Mouse (Mus musculus): Measurements from ENCODE around the gene Krba1. TPM values are rescaled to one million over a fixed set of nuclear protein-coding genes. Genes with fewer than 3 reads are reported as not detected.

Krba1 gene
- 4.4 and 13.5 TPM in 2 replicates for polyA plus RNA-seq (2012; rRNA removed)

GRCm38 (mm10) chr6:48395105-48396007 is at the start of gene Krba1:
TSS of gene Krba1 (plus strand) at chr6:48395586.
- peak within 1 kb of the TSS; percentile 81 for H3K4me3 ChIP-seq (ENCODE audit: low read depth, low read length)
- H3K4me1 ChIP-seq (ENCODE audit: control insufficient read depth, insufficient read depth, insufficient read length, low read length) = peaks cover 14% of the 10 kb centered on the region; the same call in 1 of the 2 replicates
- H3K27ac ChIP-seq (ENCODE audit: insufficient read depth, low read depth, low read length) = peak within 1 kb of the TSS; percentile 15; the same call in 1 of the 2 replicates
- WGBS = 2% methylated on average over 65 of the region's 65 CpGs
- H3K27me3 ChIP-seq (ENCODE audit: control insufficient read depth, insufficient read depth, low read length) = no peaks in the 10 kb centered on the region
- H3K36me3 ChIP-seq (ENCODE audit: control insufficient read depth, insufficient read depth, low read length) = no peaks in the 10 kb centered on the region
- TF ChIP-seq POLR2A (IDR thresholded peaks at IDR 0.05; ENCODE audit: low read depth, low read length) (0 out of 2 replicates have a peak, but pooled peaks have one; percentile 9), CTCF (IDR thresholded peaks at IDR 0.05; ENCODE audit: extremely low read depth, insufficient read length, insufficient replicate concordance, low read depth, low read length) (no peak)

DNA sequence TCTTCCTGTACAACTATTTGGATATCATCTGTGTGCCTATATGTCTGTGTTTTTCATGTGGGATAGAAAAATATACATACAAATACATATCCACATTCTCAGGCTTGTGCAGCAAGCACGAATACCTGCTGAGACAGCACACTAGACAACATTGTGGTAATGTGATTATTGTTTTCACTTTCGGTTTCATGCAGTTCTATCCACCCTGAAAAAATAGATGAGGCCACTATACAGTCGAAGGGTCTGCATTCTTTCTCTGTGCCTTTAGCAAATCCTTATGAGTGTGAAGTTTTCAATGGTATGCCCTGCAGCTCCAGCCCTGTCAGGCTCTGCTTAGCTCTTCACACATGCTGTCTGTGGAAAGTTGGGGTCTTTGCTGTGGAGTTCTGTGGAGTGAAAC is 36.5 kb upstream of the Krba1 start:
- no peak overlapping the region for H3K27ac ChIP-seq (ENCODE audit: insufficient read depth, low read depth, low read length)
- peaks cover 4% of the 10 kb centered on the region; the same call in 1 of the 2 replicates for H3K4me1 ChIP-seq (ENCODE audit: control insufficient read depth, insufficient read depth, insufficient read length, low read length)
- TF ChIP-seq CTCF (IDR thresholded peaks at IDR 0.05; ENCODE audit: extremely low read depth, insufficient read length, insufficient replicate concordance, low read depth, low read length) (no peak), POLR2A (IDR thresholded peaks at IDR 0.05; ENCODE audit: low read depth, low read length) (no peak)
- no peaks in the 10 kb centered on the region for H3K36me3 ChIP-seq (ENCODE audit: control insufficient read depth, insufficient read depth, low read length)
- no peaks in the 10 kb centered on the region for H3K27me3 ChIP-seq (ENCODE audit: control insufficient read depth, insufficient read depth, low read length)
- no peak overlapping the region for H3K4me3 ChIP-seq (ENCODE audit: low read depth, low read length)
- 21% methylated on average over 3 of the region's 3 CpGs for WGBS

- Histone ChIP-seq H3K4me1 (ENCODE audit: control insufficient read depth, insufficient read depth, insufficient read length, low read length) (no peaks in the 10 kb centered on the region), H3K36me3 (ENCODE audit: control insufficient read depth, insufficient read depth, low read length) (no peaks in the 10 kb centered on the region), H3K27ac (ENCODE audit: insufficient read depth, low read depth, low read length) (no peak overlapping the region), H3K4me3 (ENCODE audit: low read depth, low read length) (no peak overlapping the region), H3K27me3 (ENCODE audit: control insufficient read depth, insufficient read depth, low read length) (no peaks in the 10 kb centered on the region)
- WGBS = 58% methylated on average over 11 of the region's 11 CpGs
- TF ChIP-seq POLR2A (IDR thresholded peaks at IDR 0.05; ENCODE audit: low read depth, low read length) (no peak), CTCF (IDR thresholded peaks at IDR 0.05; ENCODE audit: extremely low read depth, insufficient read length, insufficient replicate concordance, low read depth, low read length) (no peak)
These were observed 28.9 kb upstream of the Krba1 start for GRCm38 (mm10) chr6:48366322-48366996.

DNA sequence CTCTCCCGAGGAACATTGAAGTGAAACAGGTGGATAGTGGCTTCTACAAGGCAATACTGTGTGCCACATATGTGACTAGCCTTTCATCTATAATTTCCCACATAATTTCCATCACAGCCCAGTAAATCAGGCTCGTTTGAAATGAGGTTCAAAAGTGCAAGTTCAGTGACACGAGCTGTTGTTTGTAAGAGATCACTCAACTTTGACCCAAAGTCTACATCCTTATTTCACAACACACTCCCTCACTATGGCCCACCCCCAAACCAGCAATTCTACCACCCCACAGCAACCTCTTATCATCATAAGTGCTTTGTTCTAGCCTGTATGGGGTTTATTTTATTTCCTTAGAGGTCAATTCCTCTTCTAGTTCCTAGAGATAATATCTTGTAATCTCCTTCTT is 7.2 kb upstream of the Krba1 start:
- Histone ChIP-seq H3K4me3 (ENCODE audit: low read depth, low read length) (no peak overlapping the region), H3K36me3 (ENCODE audit: control insufficient read depth, insufficient read depth, low read length) (no peaks in the 10 kb centered on the region), H3K27ac (ENCODE audit: insufficient read depth, low read depth, low read length) (no peak overlapping the region), H3K4me1 (ENCODE audit: control insufficient read depth, insufficient read depth, insufficient read length, low read length) (no peaks in the 10 kb centered on the region), H3K27me3 (ENCODE audit: control insufficient read depth, insufficient read depth, low read length) (no peaks in the 10 kb centered on the region)
- 23% methylated on average over 3 of the region's 3 CpGs for WGBS
- TF ChIP-seq POLR2A (IDR thresholded peaks at IDR 0.05; ENCODE audit: low read depth, low read length) = no peak
- no peak for TF ChIP-seq CTCF (IDR thresholded peaks at IDR 0.05; ENCODE audit: extremely low read depth, insufficient read length, insufficient replicate concordance, low read depth, low read length)

DNA sequence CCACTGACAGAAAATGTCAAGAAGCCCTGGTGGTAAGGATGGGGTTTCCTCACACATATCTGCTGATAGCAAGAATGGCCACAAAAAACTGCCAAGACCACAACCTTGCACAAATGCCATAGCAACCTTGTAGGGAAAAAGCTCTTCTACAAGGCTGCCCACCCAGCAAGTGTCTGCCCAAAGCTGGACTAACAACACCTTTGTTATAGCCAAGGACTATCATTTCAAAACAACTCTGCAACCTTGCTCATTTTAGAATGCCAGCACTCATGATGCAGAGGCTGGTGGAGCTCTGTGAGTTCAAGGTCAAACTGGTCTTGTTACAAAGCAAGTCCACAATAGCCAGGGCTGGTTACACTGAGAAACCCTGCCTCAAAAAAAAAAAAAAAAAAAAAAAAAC is 1.6 kb upstream of the Krba1 start:
- no peaks in the 10 kb centered on the region for H3K36me3 ChIP-seq (ENCODE audit: control insufficient read depth, insufficient read depth, low read length)
- no peak overlapping the region for H3K27ac ChIP-seq (ENCODE audit: insufficient read depth, low read depth, low read length)
- no peaks in the 10 kb centered on the region for H3K27me3 ChIP-seq (ENCODE audit: control insufficient read depth, insufficient read depth, low read length)
- no peak for TF ChIP-seq CTCF (IDR thresholded peaks at IDR 0.05; ENCODE audit: extremely low read depth, insufficient read length, insufficient replicate concordance, low read depth, low read length)
- no peak for TF ChIP-seq POLR2A (IDR thresholded peaks at IDR 0.05; ENCODE audit: low read depth, low read length)
- H3K4me3 ChIP-seq (ENCODE audit: low read depth, low read length) = no peak overlapping the region
- peaks cover 14% of the 10 kb centered on the region; the same call in 1 of the 2 replicates for H3K4me1 ChIP-seq (ENCODE audit: control insufficient read depth, insufficient read depth, insufficient read length, low read length)

- Histone ChIP-seq H3K36me3 (ENCODE audit: control insufficient read depth, insufficient read depth, low read length) (no peaks in the 10 kb centered on the region), H3K4me1 (ENCODE audit: control insufficient read depth, insufficient read depth, insufficient read length, low read length) (peaks cover 14% of the 10 kb centered on the region; the same call in 1 of the 2 replicates), H3K4me3 (ENCODE audit: low read depth, low read length) (peak overlapping the region; percentile 81), H3K27me3 (ENCODE audit: control insufficient read depth, insufficient read depth, low read length) (no peaks in the 10 kb centered on the region), H3K27ac (ENCODE audit: insufficient read depth, low read depth, low read length) (no peak overlapping the region)
- 44% methylated on average over 15 of the region's 15 CpGs for WGBS
- TF ChIP-seq CTCF (IDR thresholded peaks at IDR 0.05; ENCODE audit: extremely low read depth, insufficient read length, insufficient replicate concordance, low read depth, low read length) (no peak), POLR2A (IDR thresholded peaks at IDR 0.05; ENCODE audit: low read depth, low read length) (no peak)
These were observed 716 bp downstream of the Krba1 start for GRCm38 (mm10) chr6:48396008-48396595.
